Mouse (Mus musculus) heart, adult 2 months (tissue): ENCODE data around the gene Dis3l2.

Experiments used
- CTCF ChIP-seq: fragments of 200-600 bp; IDR thresholded peaks from 2 replicates; pipeline ENCODE4 v1.8.1; 2022; ENCODE audit warnings: antibody characterized with exemption, mild to moderate bottlenecking, moderate library complexity
- EP300 ChIP-seq: fragments of 200-500 bp; IDR thresholded peaks from 2 replicates; pipeline ENCODE4 v1.6.1; 2011; ENCODE audit warnings: low read depth, low read length, control low read depth; ENCODE audit not compliant: insufficient read depth
- POLR2A ChIP-seq: fragments of 200-500 bp; IDR thresholded peaks from 2 replicates; pipeline ENCODE4 v1.6.1; 2011; ENCODE audit warnings: mild to moderate bottlenecking, low read depth, low read length, control low read depth; ENCODE audit not compliant: insufficient read depth

GRCm38 (mm10) chr1:86916355-86916984 lies 212.9 kb downstream of the Dis3l2 start:
- TF ChIP-seq POLR2A (no peak), CTCF (no peak), EP300 (no peak)
